Mouse (Mus musculus) heart, embryonic 16.5 days (tissue): ENCODE results near the gene Gpr3. TPM values are rescaled to one million over a fixed set of nuclear protein-coding genes. Genes with fewer than 3 reads are reported as not detected.
A peak's percentile ranks its signal among the peaks of the same experiment; 100 is the strongest.

Experiments
- ATAC-seq: fragments of 200-750 bp; cut with Nextera tagmentation; replicated peaks from 2 replicates; pipeline ENCODE4 v1.8.0; 2017; ENCODE audit warnings: moderate number of reproducible peaks; ENCODE audit not compliant: insufficient read depth, low FRiP score; ENCODE audit errors: extremely low read depth
- H3K27ac ChIP-seq: fragments of 300-500 bp; sonication (generic); 2 replicates; pipeline ENCODE4 v1.5.1; 2014; ENCODE audit warnings: mild to moderate bottlenecking, low read length, control low read depth, moderate library complexity
- H3K27me3 ChIP-seq: fragments of 300-500 bp; sonication (generic); 2 replicates; pipeline ENCODE4 v1.6.1; 2014; ENCODE audit warnings: low read length, mixed read lengths; ENCODE audit not compliant: control insufficient read depth, insufficient read depth
- H3K36me3 ChIP-seq: fragments of 300-500 bp; sonication (generic); 2 replicates; pipeline ENCODE4 v1.6.1; 2014; ENCODE audit not compliant: control insufficient read depth, insufficient read depth
- H3K4me1 ChIP-seq: fragments of 300-500 bp; sonication (generic); 2 replicates; pipeline ENCODE4 v1.6.1; 2014; ENCODE audit warnings: low read length, mixed read lengths; ENCODE audit not compliant: control insufficient read depth, insufficient read depth
- H3K4me2 ChIP-seq: fragments of 300-500 bp; sonication (generic); 2 replicates; pipeline ENCODE4 v1.6.1; 2014; ENCODE audit warnings: low read depth, mild to moderate bottlenecking, control low read depth, low read length
- H3K4me3 ChIP-seq: fragments of 300-500 bp; sonication (generic); 2 replicates; pipeline ENCODE4 v1.5.1; 2014; ENCODE audit warnings: mild to moderate bottlenecking, control low read depth, low read length
- H3K9ac ChIP-seq: fragments of 300-500 bp; sonication (generic); 2 replicates; pipeline ENCODE4 v1.6.1; 2014; ENCODE audit warnings: low read length, control low read depth
- H3K9me3 ChIP-seq: fragments of 300-500 bp; sonication (generic); replicated peaks from 2 replicates; pipeline ENCODE4 v1.6.1; 2016; ENCODE audit warnings: low read length; ENCODE audit not compliant: control insufficient read depth
- WGBS: fragments of 180-500 bp; shearing (Covaris S2); extraction: QIAGEN DNeasy Blood & Tissue Kit; methylation state at CpG from one replicate; pipeline ENCODE4 v1.1.7; 2014; 5-methylcytosine and 5-hydroxymethylcytosine counted together
- polyA plus RNA-seq: library from polyadenylated mRNA; unstranded; fragments of >200 nt; fragmentation: Nextera tagmentation; extraction: Ambion mirVana; gene quantifications from 2 replicates; pipeline ENCODE4 v1.2.1, GENCODE M21; 2015

Gpr3 gene
- polyA plus RNA-seq, 1 experiment from 2014 or later = 0.14 TPM

- Histone ChIP-seq H3K9me3 (no peaks in the 10 kb centered on the region), H3K4me2 (peak overlapping the region; percentile 73), H3K27me3 (peaks cover 49% of the 10 kb centered on the region), H3K36me3 (no peaks in the 10 kb centered on the region), H3K4me3 (peak overlapping the region; percentile 49), H3K27ac (no peak overlapping the region), H3K4me1 (peaks cover 9% of the 10 kb centered on the region), H3K9ac (peak overlapping the region; percentile 61)
- no peak for ATAC-seq
- WGBS = 4% methylated on average over 30 of the region's 31 CpGs
Observed at GRCm38 (mm10) chr4:133251214-133251613, 38.9 kb upstream of the Gpr3 start.

DNA sequence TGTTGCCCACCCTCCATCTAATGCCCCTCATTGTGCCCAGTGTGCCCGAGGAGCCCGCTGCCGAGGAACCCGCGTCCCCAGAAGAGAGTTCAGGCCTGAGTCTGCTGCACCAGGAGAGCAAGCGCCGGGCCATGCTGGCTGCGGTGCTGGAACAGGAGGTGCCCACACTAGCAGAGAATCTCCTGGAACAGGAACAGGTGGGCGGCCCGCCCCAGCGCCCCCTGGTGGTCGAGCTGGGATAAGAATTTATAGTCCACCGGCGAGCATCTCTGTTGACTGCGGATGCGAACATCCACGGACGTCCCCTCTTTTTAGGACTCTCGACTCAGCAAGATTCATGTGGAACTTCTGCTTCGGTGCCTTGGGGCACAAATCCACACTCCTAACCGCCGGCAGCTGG is 38.3 kb upstream of the Gpr3 start:
- Histone ChIP-seq H3K27me3 (peaks cover 49% of the 10 kb centered on the region), H3K27ac (no peak overlapping the region), H3K9ac (peak overlapping the region; percentile 42; the same call in 1 of the 2 replicates), H3K4me2 (peak overlapping the region; percentile 73), H3K4me3 (peak overlapping the region; percentile 49), H3K9me3 (no peaks in the 10 kb centered on the region), H3K36me3 (no peaks in the 10 kb centered on the region), H3K4me1 (peaks cover 9% of the 10 kb centered on the region)
- ATAC-seq = no peak
- WGBS = 5% methylated on average over 22 of the region's 22 CpGs

DNA sequence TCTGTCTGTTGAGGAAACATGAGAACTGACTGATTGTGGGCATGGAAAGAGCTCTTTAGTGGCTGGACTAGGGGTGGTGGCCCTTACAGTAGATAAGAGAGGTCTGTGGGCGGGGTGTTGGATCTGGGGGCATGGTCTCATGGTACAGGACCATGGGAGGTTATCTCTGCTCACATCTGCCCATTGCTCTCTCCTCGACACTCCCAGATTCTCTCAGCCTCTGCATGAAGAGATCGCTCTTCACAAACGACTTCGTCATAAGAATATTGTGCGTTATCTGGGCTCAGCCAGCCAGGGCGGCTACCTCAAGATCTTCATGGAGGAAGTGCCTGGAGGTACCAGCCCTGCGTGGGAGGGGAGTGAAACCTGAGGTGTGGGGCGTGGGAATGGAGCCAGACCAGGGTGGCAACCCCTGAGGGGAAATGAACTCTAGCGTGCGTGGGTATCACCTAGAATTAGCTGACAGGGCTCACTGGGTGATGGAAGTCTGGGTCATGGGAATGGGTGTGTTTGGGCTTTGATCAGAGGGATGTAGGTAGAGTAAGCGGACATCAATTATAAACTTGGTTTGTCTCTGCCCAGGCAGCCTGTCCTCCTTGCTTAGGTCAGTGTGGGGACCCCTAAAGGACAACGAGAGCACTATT is 35.6 kb upstream of the Gpr3 start:
- Histone ChIP-seq H3K4me3 (no peak overlapping the region), H3K4me1 (peaks cover 12% of the 10 kb centered on the region), H3K36me3 (no peaks in the 10 kb centered on the region), H3K27me3 (peaks cover 50% of the 10 kb centered on the region), H3K4me2 (no peak overlapping the region), H3K9me3 (no peaks in the 10 kb centered on the region), H3K9ac (no peak overlapping the region), H3K27ac (no peak overlapping the region)
- WGBS = 53% methylated on average over 13 of the region's 13 CpGs
- ATAC-seq = no peak

GRCm38 (mm10) chr4:133247072-133247471 is 34.7 kb upstream of the Gpr3 start:
- peaks cover 14% of the 10 kb centered on the region for H3K4me1 ChIP-seq
- H3K4me2 ChIP-seq = 0 out of 2 replicates have a peak overlapping the region, but pooled peaks have one; percentile 5
- no peak overlapping the region for H3K27ac ChIP-seq
- no peak overlapping the region for H3K9ac ChIP-seq
- no peaks in the 10 kb centered on the region for H3K9me3 ChIP-seq
- no peak for ATAC-seq
- peaks cover 54% of the 10 kb centered on the region for H3K27me3 ChIP-seq
- no peak overlapping the region for H3K4me3 ChIP-seq
- 31% methylated on average over 15 of the region's 15 CpGs for WGBS
- no peaks in the 10 kb centered on the region for H3K36me3 ChIP-seq

GRCm38 (mm10) chr4:133244289-133244688 is 32.0 kb upstream of the Gpr3 start:
- Histone ChIP-seq H3K9me3 (no peaks in the 10 kb centered on the region), H3K36me3 (no peaks in the 10 kb centered on the region), H3K4me3 (no peak overlapping the region), H3K27me3 (peaks cover 30% of the 10 kb centered on the region), H3K4me2 (no peak overlapping the region), H3K27ac (no peak overlapping the region), H3K4me1 (peaks cover 13% of the 10 kb centered on the region), H3K9ac (no peak overlapping the region)
- WGBS = 68% methylated on average over 1 of the region's 1 CpGs
- ATAC-seq = no peak

DNA sequence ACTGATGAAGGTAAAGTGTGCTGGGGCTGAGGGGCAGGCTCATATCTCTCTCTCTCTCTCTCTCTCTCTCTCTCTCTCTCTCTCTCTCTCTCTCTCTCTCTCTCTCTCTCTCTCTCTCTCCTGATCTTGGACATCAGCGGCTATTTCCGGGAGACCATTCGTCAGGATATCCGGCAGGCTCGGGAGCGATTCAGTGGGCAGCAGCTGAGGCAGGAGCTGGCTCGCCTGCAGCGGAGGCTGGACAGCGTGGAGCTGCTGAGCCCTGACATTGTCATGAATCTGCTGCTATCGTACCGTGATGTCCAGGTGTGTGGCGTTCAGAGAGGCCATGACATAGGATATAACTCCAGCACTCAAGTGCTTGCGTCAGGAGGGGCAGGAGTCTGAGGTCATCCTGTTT is 31.2 kb upstream of the Gpr3 start:
- ATAC-seq = no peak
- peaks cover 27% of the 10 kb centered on the region for H3K27me3 ChIP-seq

GRCm38 (mm10) chr4:133242710-133243109 is 30.4 kb upstream of the Gpr3 start:
- Histone ChIP-seq H3K4me2 (no peak overlapping the region), H3K4me1 (peaks cover 13% of the 10 kb centered on the region), H3K9ac (no peak overlapping the region), H3K4me3 (no peak overlapping the region), H3K27ac (no peak overlapping the region), H3K9me3 (no peaks in the 10 kb centered on the region), H3K27me3 (peaks cover 20% of the 10 kb centered on the region), H3K36me3 (no peaks in the 10 kb centered on the region)
- WGBS = 68% methylated on average over 9 of the region's 9 CpGs
- no peak for ATAC-seq

More for the DNA sequence above, 31.2 kb upstream of the Gpr3 start:
- Histone ChIP-seq H3K4me2 (no peak overlapping the region), H3K27ac (no peak overlapping the region), H3K4me3 (no peak overlapping the region), H3K36me3 (no peaks in the 10 kb centered on the region), H3K9me3 (no peaks in the 10 kb centered on the region), H3K9ac (no peak overlapping the region), H3K4me1 (peaks cover 13% of the 10 kb centered on the region)
- WGBS = 37% methylated on average over 13 of the region's 13 CpGs

DNA sequence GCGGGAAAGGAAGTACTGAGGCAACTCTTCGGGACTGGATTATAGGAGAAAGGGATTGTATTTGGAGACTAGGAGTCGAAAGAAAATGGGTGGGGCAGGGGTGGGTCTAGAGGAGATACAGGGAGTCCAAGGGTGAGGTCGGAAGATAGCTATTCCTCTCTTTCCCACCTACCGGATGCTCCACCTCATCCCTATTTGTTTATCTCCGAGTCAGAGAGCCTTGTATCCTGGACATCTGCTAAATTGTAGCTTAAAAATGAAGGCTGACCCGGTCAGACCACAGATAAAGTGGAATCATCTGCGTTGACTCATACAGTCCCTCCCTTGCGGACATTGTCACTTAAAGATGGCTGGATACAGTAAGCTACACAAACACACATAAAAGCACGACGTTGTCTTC is 29.6 kb upstream of the Gpr3 start:
- WGBS = 21% methylated on average over 11 of the region's 11 CpGs
- peaks cover 13% of the 10 kb centered on the region for H3K4me1 ChIP-seq
- no peaks in the 10 kb centered on the region for H3K36me3 ChIP-seq
- peak overlapping the region; percentile 74 for H3K4me2 ChIP-seq
- peaks cover 19% of the 10 kb centered on the region for H3K27me3 ChIP-seq
- H3K9ac ChIP-seq = no peak overlapping the region
- no peaks in the 10 kb centered on the region for H3K9me3 ChIP-seq
- peak overlapping the region; percentile 54 for H3K4me3 ChIP-seq
- ATAC-seq = no peak
- peak overlapping the region; percentile 17 for H3K27ac ChIP-seq

GRCm38 (mm10) chr4:133240934-133241908 is 28.9 kb upstream of the Gpr3 start:
- H3K4me2 ChIP-seq = peak overlapping the region; percentile 74
- H3K9me3 ChIP-seq = no peaks in the 10 kb centered on the region
- no peaks in the 10 kb centered on the region for H3K36me3 ChIP-seq
- WGBS = under 1% methylated on average over 78 of the region's 78 CpGs
- peaks cover 13% of the 10 kb centered on the region; the same call in 1 of the 2 replicates for H3K27me3 ChIP-seq
- peak overlapping the region; percentile 82 for H3K27ac ChIP-seq
- ATAC-seq = peak; percentile 85
- H3K4me1 ChIP-seq = peaks cover 13% of the 10 kb centered on the region
- peak overlapping the region; percentile 54 for H3K4me3 ChIP-seq
- peak overlapping the region; percentile 68 for H3K9ac ChIP-seq
